In genomic region chr11:84724080-84724479, GRCm38 (mm10) we compare ENCODE assay signal across 8 mouse cellular contexts.
DNase-seq lines count a peak whose midpoint lies in the region; ATAC-seq lines count a peak whose summit lies in the region.

No protein-coding gene starts in this region.

- peaks cover 61% of the 10 kb centered on the region for H3K27me3 ChIP-seq in forebrain, embryonic 10.5 days (ENCODE audit: poor library complexity, severe bottlenecking)
- H3K27me3 ChIP-seq in forebrain, embryonic 15.5 days: peaks cover 37% of the 10 kb centered on the region
- no peaks in the 10 kb centered on the region for H3K27me3 ChIP-seq in hindbrain, embryonic 11.5 days (ENCODE audit: control insufficient read depth, insufficient read depth, low read length)
- H3K27me3 ChIP-seq in liver, embryonic 13.5 days: peaks cover 34% of the 10 kb centered on the region

- DNase-seq in forebrain, embryonic 10.5 days (ENCODE audit: extremely low spot score, low spot score): peak; percentile 38
- peak; percentile 71 for DNase-seq in ES-CJ7 (ENCODE audit: low read depth, low spot score)
- peak; percentile 75 to 80 for DNase-seq in cerebellum, postnatal 14 days
- peak; percentile 61 for DNase-seq in hindbrain, embryonic 11.5 days (ENCODE audit: low spot score)
- DNase-seq in liver, embryonic 13.5 days: peak; percentile 20
- peak; percentile 48 for DNase-seq in ovary, postnatal 36 days (ENCODE audit: low spot score)
- no peak for DNase-seq in thymus, postnatal 10 days (ENCODE audit: low spot score in 2 of 2)

- no peak overlapping the region for H3K27ac ChIP-seq in forebrain, embryonic 10.5 days
- no peak overlapping the region for H3K27ac ChIP-seq in forebrain, embryonic 15.5 days (replicated peaks)
- peak overlapping the region; percentile 68 for H3K27ac ChIP-seq in hindbrain, embryonic 11.5 days (ENCODE audit: low read depth, low read length)
- no peak overlapping the region for H3K27ac ChIP-seq in liver, embryonic 13.5 days

- H3K4me3 ChIP-seq in forebrain, embryonic 10.5 days: no peak overlapping the region
- H3K4me3 ChIP-seq in forebrain, embryonic 15.5 days: no peak overlapping the region
- no peak overlapping the region for H3K4me3 ChIP-seq in hindbrain, embryonic 11.5 days (ENCODE audit: low read depth, low read length)
- no peak overlapping the region for H3K4me3 ChIP-seq in liver, embryonic 13.5 days (replicated peaks)

- H3K4me1 ChIP-seq in forebrain, embryonic 10.5 days: peaks cover 13% of the 10 kb centered on the region; the same call in 1 of the 2 replicates
- H3K4me1 ChIP-seq in forebrain, embryonic 15.5 days: no peaks in the 10 kb centered on the region
- peaks cover 11% of the 10 kb centered on the region for H3K4me1 ChIP-seq in hindbrain, embryonic 11.5 days (replicated peaks; ENCODE audit: control insufficient read depth, insufficient read depth, low read length)
- peaks cover 48% of the 10 kb centered on the region for H3K4me1 ChIP-seq in liver, embryonic 13.5 days (replicated peaks)

- H3K9ac ChIP-seq in forebrain, embryonic 15.5 days (replicated peaks): no peak overlapping the region
- H3K9ac ChIP-seq in hindbrain, embryonic 11.5 days (ENCODE audit: low read depth, low read length): peak overlapping the region; percentile 38; the same call in 1 of the 2 replicates
- no peak overlapping the region for H3K9ac ChIP-seq in liver, embryonic 13.5 days

- 5% methylated on average over 18 of the region's 18 CpGs for WGBS in forebrain, embryonic 10.5 days
- 6% methylated on average over 18 of the region's 18 CpGs for WGBS in forebrain, embryonic 15.5 days
- 5% methylated on average over 18 of the region's 18 CpGs for WGBS in hindbrain, embryonic 11.5 days
- WGBS in liver, embryonic 13.5 days (ENCODE audit: insufficient replicate concordance): 4% methylated on average over 18 of the region's 18 CpGs

- no peaks in the 10 kb centered on the region for H3K9me3 ChIP-seq in forebrain, embryonic 10.5 days
- H3K9me3 ChIP-seq in forebrain, embryonic 15.5 days: no peaks in the 10 kb centered on the region
- H3K9me3 ChIP-seq in hindbrain, embryonic 11.5 days (ENCODE audit: control insufficient read depth, low read length): no peaks in the 10 kb centered on the region
- no peaks in the 10 kb centered on the region for H3K9me3 ChIP-seq in liver, embryonic 13.5 days (replicated peaks)

- no peaks in the 10 kb centered on the region for H3K36me3 ChIP-seq in forebrain, embryonic 10.5 days (replicated peaks)
- H3K36me3 ChIP-seq in forebrain, embryonic 15.5 days: no peaks in the 10 kb centered on the region
- no peaks in the 10 kb centered on the region for H3K36me3 ChIP-seq in hindbrain, embryonic 11.5 days (ENCODE audit: control insufficient read depth, insufficient read depth, low read length)
- H3K36me3 ChIP-seq in liver, embryonic 13.5 days: no peaks in the 10 kb centered on the region

- no peak; the same call in 1 of the 2 replicates for ATAC-seq in forebrain, embryonic 15.5 days (replicated peaks)
- ATAC-seq in hindbrain, embryonic 11.5 days (ENCODE audit: low FRiP score): peak; percentile 49; the same call in 1 of the 2 replicates
- 0 out of 2 replicates have a peak, but pooled peaks have one; percentile 34 for ATAC-seq in liver, embryonic 13.5 days (ENCODE audit: low read depth)

- no peak overlapping the region for H3K4me2 ChIP-seq in forebrain, embryonic 15.5 days (replicated peaks)
- H3K4me2 ChIP-seq in hindbrain, embryonic 11.5 days (replicated peaks; ENCODE audit: low read depth, low read length): no peak overlapping the region
- peak overlapping the region; percentile 53 for H3K4me2 ChIP-seq in liver, embryonic 13.5 days

Comparison
In these comparisons a context has a peak if more than half of its experiments do, and no peak if none do; other contexts are left out.
1. DNase-seq: peak in forebrain, embryonic 10.5 days (single experiment), ES-CJ7 (single experiment), cerebellum, postnatal 14 days (2 of 2), hindbrain, embryonic 11.5 days (single experiment), liver, embryonic 13.5 days (single experiment) and ovary, postnatal 36 days (single experiment); none in thymus, postnatal 10 days (0 of 2).